Mouse (Mus musculus) brain, adult 2 months (tissue): Measurements from ENCODE around the gene Prkg2.
A peak's percentile ranks its signal among the peaks of the same experiment; 100 is the strongest.

Source experiments
- DNase-seq: peaks from one replicate; pipeline ENCODE4 v3.0.0; 2011; ENCODE audit warnings: low read depth, low spot score

Gene Prkg2

DNA sequence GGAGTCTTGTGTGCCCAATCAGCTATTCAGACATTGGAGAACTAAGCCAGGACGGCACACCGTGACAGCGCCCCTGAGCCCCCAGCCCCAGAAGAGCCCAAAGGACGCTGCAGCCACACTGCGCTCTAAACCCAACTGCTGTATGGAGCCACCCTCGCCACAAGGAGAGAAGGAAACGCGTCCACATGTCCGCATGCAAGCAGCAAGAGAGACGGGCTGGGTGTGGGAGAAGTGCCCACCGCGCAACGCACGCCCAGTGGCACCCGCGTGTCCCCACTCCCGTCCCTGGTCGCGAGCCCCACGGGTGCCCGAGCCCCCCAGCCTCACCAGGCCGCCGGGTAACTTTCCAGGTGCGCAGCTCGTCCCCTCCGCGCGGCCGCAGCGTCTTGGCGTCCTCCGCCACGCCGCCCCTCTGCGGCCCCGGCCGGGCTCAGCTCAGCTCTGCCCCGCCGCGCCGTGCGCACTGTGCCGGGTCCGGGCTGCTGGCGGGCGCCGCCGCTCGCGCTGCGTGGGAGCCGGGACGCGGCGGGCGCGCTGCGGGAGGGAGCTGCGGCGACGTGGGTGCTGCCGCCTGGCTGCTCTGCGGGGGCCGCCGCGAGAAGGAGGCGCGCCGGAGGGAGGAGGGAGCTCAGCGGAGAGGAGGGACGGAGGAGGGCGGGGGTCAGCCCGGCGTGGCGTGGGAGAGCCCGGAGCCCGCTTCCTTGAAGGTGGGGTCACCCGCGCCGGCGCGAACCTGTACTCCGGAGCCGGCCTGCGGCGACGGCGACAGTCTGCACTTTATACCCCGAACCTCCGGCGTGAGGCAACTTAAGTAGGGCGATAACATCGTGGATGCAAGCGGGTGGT is at the start of gene Prkg2:
TSS of gene Prkg2 (minus strand) at position 756 of the 846 bp plus-strand sequence.
- DNase-seq = peak; percentile 53

GRCm38 (mm10) chr5:99083955-99084354 is 46.8 kb upstream of the Prkg2 start:
- peak; percentile 24 for DNase-seq

- peak; percentile 12 for DNase-seq
Observed at GRCm38 (mm10) chr5:99078375-99078774, 41.2 kb upstream of the Prkg2 start.

- DNase-seq = no peak
Observed at GRCm38 (mm10) chr5:99068391-99068790, 31.2 kb upstream of the Prkg2 start.

- DNase-seq = no peak
Observed at GRCm38 (mm10) chr5:99062582-99062981, 25.4 kb upstream of the Prkg2 start.

- no peak for DNase-seq
Observed at GRCm38 (mm10) chr5:99039021-99039420, 1.9 kb upstream of the Prkg2 start.

DNA sequence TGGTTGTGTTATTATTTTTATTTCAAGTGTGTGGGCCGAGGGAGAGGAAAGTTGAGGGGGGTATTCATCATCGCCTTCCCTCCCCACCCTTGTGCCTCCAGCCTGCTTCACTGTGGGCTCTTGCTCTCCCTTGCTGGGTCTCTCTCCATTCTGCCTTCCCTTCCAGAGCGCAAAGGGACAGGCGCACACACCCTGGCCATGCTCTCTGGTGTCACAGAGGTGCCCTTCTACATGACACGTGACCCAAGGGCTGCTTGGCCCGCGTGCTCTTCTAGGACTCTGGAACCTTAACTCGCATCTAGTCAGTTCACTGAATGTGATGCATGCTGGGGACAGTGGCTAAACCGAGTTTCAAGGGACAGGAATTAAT is 276 bp upstream of the Prkg2 start:
- peak; percentile 24 for DNase-seq

DNA sequence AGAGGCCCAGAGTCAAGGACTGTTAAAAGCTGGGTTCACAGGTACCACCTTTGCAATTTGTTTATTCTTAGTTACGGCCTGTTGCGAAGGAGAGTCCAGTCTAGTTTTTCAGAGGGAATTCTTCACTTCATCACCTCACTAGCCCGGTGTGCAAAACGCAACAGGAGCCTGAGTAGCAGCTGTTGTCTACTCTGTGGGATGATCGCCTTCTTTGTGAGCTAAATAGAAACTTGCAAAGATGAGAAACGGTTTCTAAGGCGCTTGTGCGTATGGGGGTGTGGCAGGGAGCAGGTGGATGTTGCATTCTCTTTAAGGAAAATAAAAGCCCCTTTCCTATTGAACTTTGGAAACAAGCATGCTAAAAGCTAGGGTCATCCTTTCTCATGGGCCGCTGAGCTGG is 1.2 kb downstream of the Prkg2 start:
- peak; percentile 52 for DNase-seq

DNA sequence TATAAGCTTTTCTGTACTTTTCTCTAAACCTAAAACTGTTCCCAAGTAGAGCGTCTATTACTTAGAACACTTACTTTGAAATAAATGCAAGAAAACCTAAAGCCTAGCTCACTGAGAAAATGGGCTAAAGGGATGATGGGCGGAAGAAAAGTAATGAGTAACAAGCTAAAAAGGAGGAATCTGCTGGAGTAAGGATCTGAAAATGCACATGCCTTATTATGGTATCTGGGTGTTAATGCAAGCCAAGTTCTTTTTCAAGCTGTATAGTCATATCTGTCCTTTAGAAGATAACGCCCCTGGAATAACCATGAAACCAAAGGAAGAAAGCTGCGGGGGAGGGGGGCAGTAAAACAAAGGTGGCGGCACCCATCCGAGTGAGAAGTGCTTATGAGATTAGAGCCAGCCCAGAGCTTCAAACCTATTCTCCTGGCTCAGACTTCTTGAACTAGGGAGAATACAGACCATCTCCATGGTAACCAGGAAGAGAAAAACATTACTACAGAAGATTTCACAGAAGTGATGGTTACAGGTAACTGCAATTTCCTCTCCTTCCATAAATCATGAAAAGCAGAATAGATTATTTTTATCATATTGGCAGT is 5.5 kb downstream of the Prkg2 start:
- peak; percentile 51 for DNase-seq

GRCm38 (mm10) chr5:99026343-99026742 is 10.8 kb downstream of the Prkg2 start:
- DNase-seq = no peak

GRCm38 (mm10) chr5:99019709-99020108 is 17.4 kb downstream of the Prkg2 start:
- peak; percentile 88 for DNase-seq

- DNase-seq = no peak
Observed at GRCm38 (mm10) chr5:99015140-99015539, 22.0 kb downstream of the Prkg2 start.

DNA sequence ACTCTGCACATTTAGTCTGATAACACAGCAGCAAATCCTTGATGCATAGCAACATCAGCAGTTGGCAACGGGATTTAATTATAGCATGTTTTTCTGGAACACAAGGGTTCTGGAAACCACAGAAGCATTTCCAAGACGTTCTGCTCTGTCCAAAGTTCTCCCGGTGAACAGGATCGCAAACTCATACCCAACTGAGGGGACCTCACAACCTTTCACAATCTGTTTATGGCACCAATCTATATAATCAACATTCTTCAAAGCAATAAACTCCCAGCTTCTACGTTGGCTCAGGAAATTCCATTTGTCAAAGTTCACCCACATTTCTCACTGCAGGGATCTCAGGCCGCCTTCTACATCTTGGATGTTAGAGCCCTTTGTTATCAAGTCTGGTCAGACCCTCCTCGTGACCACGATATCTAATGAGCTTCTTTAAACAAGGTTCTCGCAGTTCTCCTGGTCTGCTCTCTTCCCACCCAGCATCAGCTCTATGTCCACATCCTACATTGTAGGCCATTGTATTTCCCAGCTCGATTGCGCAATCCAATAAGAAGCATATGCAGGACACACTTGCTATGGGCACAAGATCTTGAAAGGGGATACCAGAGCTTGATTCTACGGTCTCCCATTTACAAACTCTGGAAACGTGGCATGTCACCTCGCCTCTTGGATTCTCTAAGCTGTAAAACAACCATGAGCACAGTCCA is 26.6 kb downstream of the Prkg2 start:
- DNase-seq = peak; percentile 25

DNA sequence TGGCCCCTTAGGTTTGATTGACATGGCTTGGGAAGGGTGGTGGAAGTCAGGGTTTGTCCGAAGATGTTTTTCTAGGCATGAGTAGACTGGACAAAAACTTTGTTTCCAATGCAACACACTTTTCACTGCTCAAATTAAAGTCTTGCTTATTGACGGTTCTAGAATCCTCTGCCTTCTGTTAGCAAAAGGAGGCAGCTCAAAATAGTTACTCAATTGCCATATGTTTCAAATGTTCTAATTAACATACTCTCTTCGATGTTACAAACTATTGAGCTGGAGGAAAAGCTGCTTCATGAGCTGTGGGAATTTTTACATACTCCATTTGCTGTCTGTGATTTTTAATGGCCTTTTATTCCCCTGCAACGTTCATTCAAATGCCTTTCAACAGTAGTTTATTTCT is 39.0 kb downstream of the Prkg2 start:
- peak; percentile 56 for DNase-seq

- no peak for DNase-seq
Observed at GRCm38 (mm10) chr5:98995767-98996166, 41.4 kb downstream of the Prkg2 start.

DNA sequence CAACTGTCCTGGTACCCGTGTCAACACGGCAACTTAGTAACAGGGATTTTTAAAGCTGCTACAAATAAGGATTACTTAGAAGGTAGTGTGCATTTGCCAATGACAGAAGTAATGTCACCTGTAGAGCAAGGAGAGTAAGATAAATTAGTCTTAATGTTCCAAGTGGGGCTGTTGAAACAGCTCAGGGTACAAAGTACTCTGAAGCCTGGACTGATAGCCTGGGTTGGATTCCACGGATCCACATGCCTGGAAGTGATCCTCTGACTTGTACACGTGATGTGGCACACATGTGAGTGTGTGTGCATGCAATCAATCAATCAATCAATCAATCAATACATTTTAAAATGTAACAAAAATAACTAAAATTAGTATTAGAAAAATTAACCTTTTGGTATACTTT is 45.6 kb downstream of the Prkg2 start:
- DNase-seq = no peak

DNA sequence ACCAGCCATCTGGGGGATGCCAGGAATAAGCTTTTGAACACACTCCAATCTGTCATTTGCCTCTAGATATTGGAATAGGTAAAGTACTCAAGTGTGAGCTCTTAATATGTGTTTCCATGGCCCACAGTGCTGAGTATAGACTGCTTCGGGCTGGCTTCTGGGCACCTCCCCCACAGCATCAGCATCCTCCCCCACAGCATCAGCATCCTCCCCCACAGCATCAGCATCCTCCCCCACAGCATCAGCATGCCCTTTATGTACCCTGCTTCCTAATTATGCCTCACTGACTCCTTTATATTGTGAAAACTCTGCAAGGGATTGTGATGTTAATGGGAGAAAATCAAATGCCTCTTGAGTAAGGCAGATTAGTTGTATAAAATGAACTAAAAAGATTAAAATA is 49.5 kb downstream of the Prkg2 start:
- peak; percentile 30 for DNase-seq

GRCm38 (mm10) chr5:98987116-98987515 is 50.0 kb downstream of the Prkg2 start:
- no peak for DNase-seq

DNA sequence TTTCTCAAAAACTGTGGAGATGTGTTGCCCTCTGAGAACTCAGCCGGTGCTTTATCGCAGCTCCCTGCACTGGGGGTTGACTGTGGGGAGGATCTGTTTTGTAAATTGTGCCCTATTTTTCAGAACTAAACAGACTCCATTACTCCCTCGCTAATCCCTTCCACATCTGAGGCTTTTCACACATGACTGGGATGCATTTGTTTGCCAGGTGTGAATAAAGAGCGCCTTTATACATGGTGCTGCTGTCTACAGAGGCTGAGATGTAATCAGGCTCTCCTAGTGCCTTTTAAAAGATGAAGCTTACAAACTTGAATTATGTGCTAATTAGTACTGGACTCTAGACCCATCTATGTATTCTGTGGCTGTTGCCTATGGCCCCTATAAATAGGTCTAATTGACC is 50.7 kb downstream of the Prkg2 start:
- DNase-seq = no peak

DNA sequence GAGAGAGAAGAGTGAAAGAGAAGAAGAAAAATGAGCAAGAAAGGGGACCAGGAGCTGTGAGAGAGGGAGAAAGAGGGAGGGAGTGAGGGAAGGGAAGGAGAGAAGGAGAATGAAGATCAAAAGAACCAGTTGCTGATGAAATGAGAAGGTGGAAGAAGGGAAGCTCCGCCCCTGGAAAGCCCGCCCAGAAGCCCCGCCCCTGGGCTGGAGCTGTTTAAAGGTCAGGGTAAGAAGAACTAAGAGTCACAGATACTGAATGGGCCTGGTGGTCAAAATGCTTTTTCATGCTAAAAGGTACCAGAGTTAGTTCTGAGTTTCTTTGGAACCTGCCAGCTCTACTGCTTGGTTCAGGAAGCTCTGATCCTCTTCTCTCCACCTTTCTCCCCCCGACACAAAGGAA is 51.1 kb downstream of the Prkg2 start:
- DNase-seq = no peak

GRCm38 (mm10) chr5:98985077-98985476 is 52.1 kb downstream of the Prkg2 start:
- peak; percentile 31 for DNase-seq

DNA sequence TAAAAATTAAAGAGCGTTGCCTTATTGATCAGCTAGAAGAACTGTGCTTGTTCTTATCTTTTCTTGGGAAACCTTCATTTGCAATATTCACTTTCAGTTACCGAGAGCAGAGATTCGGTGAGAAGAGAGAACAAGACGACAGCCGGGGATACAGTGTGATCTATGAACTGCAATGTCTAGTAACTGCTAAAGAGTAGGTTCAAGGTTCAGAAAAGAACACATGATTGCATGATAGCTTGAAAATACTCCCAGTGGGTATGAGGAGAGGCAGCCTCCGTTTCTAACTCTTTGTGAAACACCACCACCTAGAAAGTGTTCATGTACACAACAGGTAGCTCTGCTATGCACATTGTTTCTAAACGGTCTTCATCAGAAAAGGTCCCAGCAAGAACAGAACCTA is 55.8 kb downstream of the Prkg2 start:
- DNase-seq = no peak

DNA sequence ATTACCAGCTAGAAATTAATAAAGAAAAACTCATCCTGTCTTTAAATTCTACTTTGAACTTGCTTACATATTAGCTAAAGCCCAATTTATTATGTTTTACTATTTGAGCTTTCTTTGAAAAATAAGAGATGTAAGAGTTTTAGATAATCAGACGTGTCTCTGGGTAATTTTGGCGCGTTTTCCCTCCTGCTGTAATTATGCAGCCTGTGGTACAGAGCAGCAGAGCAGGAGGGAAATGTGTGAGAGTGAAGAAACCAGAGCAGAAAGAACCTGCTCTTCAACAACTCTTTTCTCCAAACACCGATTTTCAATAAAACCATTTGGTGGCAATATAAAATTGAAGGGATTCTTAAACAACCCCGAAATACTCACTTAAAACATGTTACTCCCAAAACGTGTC is 58.8 kb downstream of the Prkg2 start:
- no peak for DNase-seq
